Mouse (Mus musculus): Measurements from ENCODE around the gene AA467197. TPM values are rescaled to one million over a fixed set of nuclear protein-coding genes. Genes with fewer than 3 reads are reported as not detected.

AA467197 gene
- polyA plus RNA-seq, 1 experiment from 2014 or later: 1.3 TPM

- WGBS: 32% methylated on average over 17 of the region's 17 CpGs
- ATAC-seq: peak; percentile 43
- Histone ChIP-seq H3K27me3 (replicated peaks; ENCODE audit: insufficient read depth, low read length) (no peaks in the 10 kb centered on the region), H3K4me3 (ENCODE audit: low read depth, low read length) (no peak overlapping the region), H3K36me3 (ENCODE audit: insufficient read depth, low read length) (no peaks in the 10 kb centered on the region), H3K4me2 (replicated peaks; ENCODE audit: low read depth, low read length) (no peak overlapping the region), H3K9me3 (ENCODE audit: low read length) (no peaks in the 10 kb centered on the region), H3K9ac (replicated peaks; ENCODE audit: low read depth) (no peak overlapping the region), H3K27ac (ENCODE audit: low read length) (no peak overlapping the region), H3K4me1 (ENCODE audit: insufficient read depth, low read depth, low read length) (no peaks in the 10 kb centered on the region)
- TF ChIP-seq EP300 (IDR thresholded peaks at IDR 0.05) (no peak), CTCF (IDR thresholded peaks at IDR 0.05) (no peak)
- DNase-seq (ENCODE audit: low spot score): peak; percentile 36
Observed at GRCm38 (mm10) chr2:122652096-122653084, 15.6 kb downstream of the AA467197 start.

GRCm38 (mm10) chr2:122656052-122656451 lies 19.3 kb downstream of the AA467197 start:
- Histone ChIP-seq H3K27ac (ENCODE audit: low read length) (no peak overlapping the region), H3K4me3 (ENCODE audit: low read depth, low read length) (no peak overlapping the region), H3K9ac (replicated peaks; ENCODE audit: low read depth) (no peak overlapping the region), H3K27me3 (replicated peaks; ENCODE audit: insufficient read depth, low read length) (no peaks in the 10 kb centered on the region), H3K4me2 (replicated peaks; ENCODE audit: low read depth, low read length) (no peak overlapping the region), H3K4me1 (ENCODE audit: insufficient read depth, low read depth, low read length) (no peaks in the 10 kb centered on the region), H3K36me3 (ENCODE audit: insufficient read depth, low read length) (no peaks in the 10 kb centered on the region), H3K9me3 (ENCODE audit: low read length) (no peaks in the 10 kb centered on the region)
- DNase-seq (ENCODE audit: low spot score): no peak
- no peak for TF ChIP-seq CTCF (IDR thresholded peaks at IDR 0.05)
- TF ChIP-seq EP300 (IDR thresholded peaks at IDR 0.05): no peak
- peak; percentile 49 for ATAC-seq
- 38% methylated on average over 2 of the region's 2 CpGs for WGBS

GRCm38 (mm10) chr2:122656767-122657166 lies 20.0 kb downstream of the AA467197 start:
- TF ChIP-seq EP300 (IDR thresholded peaks at IDR 0.05): no peak
- TF ChIP-seq CTCF (IDR thresholded peaks at IDR 0.05): no peak
- ATAC-seq (no peak), DNase-seq (ENCODE audit: low spot score) (no peak)
- Histone ChIP-seq H3K27me3 (replicated peaks; ENCODE audit: insufficient read depth, low read length) (no peaks in the 10 kb centered on the region), H3K9me3 (ENCODE audit: low read length) (no peaks in the 10 kb centered on the region), H3K36me3 (ENCODE audit: insufficient read depth, low read length) (no peaks in the 10 kb centered on the region), H3K27ac (ENCODE audit: low read length) (no peak overlapping the region), H3K4me3 (ENCODE audit: low read depth, low read length) (no peak overlapping the region), H3K9ac (replicated peaks; ENCODE audit: low read depth) (no peak overlapping the region), H3K4me1 (ENCODE audit: insufficient read depth, low read depth, low read length) (no peaks in the 10 kb centered on the region), H3K4me2 (replicated peaks; ENCODE audit: low read depth, low read length) (no peak overlapping the region)
- WGBS: 32% methylated on average over 9 of the region's 9 CpGs

- Histone ChIP-seq H3K27me3 (replicated peaks; ENCODE audit: insufficient read depth, low read length) (no peaks in the 10 kb centered on the region), H3K36me3 (ENCODE audit: insufficient read depth, low read length) (no peaks in the 10 kb centered on the region), H3K4me2 (replicated peaks; ENCODE audit: low read depth, low read length) (no peak overlapping the region), H3K4me3 (ENCODE audit: low read depth, low read length) (no peak overlapping the region), H3K9me3 (ENCODE audit: low read length) (no peaks in the 10 kb centered on the region), H3K9ac (replicated peaks; ENCODE audit: low read depth) (no peak overlapping the region), H3K4me1 (ENCODE audit: insufficient read depth, low read depth, low read length) (no peaks in the 10 kb centered on the region), H3K27ac (ENCODE audit: low read length) (no peak overlapping the region)
- no peak for TF ChIP-seq EP300 (IDR thresholded peaks at IDR 0.05)
- no peak for DNase-seq (ENCODE audit: low spot score)
- 67% methylated on average over 11 of the region's 11 CpGs for WGBS
- no peak for ATAC-seq
Observed at GRCm38 (mm10) chr2:122657707-122658524, 21.1 kb downstream of the AA467197 start.

GRCm38 (mm10) chr2:122659825-122660224 lies 23.0 kb downstream of the AA467197 start:
- TF ChIP-seq EP300 (IDR thresholded peaks at IDR 0.05) (no peak), CTCF (IDR thresholded peaks at IDR 0.05) (no peak)
- Histone ChIP-seq H3K27me3 (replicated peaks; ENCODE audit: insufficient read depth, low read length) (no peaks in the 10 kb centered on the region), H3K4me1 (ENCODE audit: insufficient read depth, low read depth, low read length) (no peaks in the 10 kb centered on the region), H3K4me2 (replicated peaks; ENCODE audit: low read depth, low read length) (no peak overlapping the region), H3K36me3 (ENCODE audit: insufficient read depth, low read length) (no peaks in the 10 kb centered on the region), H3K9me3 (ENCODE audit: low read length) (no peaks in the 10 kb centered on the region), H3K9ac (replicated peaks; ENCODE audit: low read depth) (no peak overlapping the region), H3K4me3 (ENCODE audit: low read depth, low read length) (no peak overlapping the region), H3K27ac (ENCODE audit: low read length) (no peak overlapping the region)
- ATAC-seq: no peak
- WGBS: 71% methylated on average over 7 of the region's 7 CpGs
- DNase-seq (ENCODE audit: low spot score): no peak

All from lung, postnatal 0 days (tissue).